ENCODE assay signal across 8 mouse cellular contexts in genomic region chrX:102066134-102066533, GRCm38 (mm10). TPM values are rescaled to one million over a fixed set of nuclear protein-coding genes. Genes with fewer than 3 reads are reported as not detected.
DNase-seq lines count a peak whose midpoint lies in the region; ATAC-seq and TF ChIP-seq lines count a peak whose summit lies in the region.

No protein-coding gene starts in this region.

- H3K4me3 ChIP-seq in G1E (ENCODE audit: low read depth, low read length), result no peak overlapping the region

- no peaks in the 10 kb centered on the region for H3K9me3 ChIP-seq in G1E (replicated peaks)

- ATAC-seq in G1E (ENCODE audit: extremely low read depth, insufficient number of reproducible peaks, low FRiP score, poor library complexity, severe bottlenecking), result no peak
- no peak; the same call in 1 of the 2 replicates for ATAC-seq in monocyte, adult 5-6 weeks (replicated peaks; ENCODE audit: insufficient number of reproducible peaks, low FRiP score, low TSS enrichment, poor library complexity, severe bottlenecking)

- peaks cover 7% of the 10 kb centered on the region; the same call in 1 of the 2 replicates for H3K27me3 ChIP-seq in G1E (ENCODE audit: insufficient read depth, low read length)

- no peaks in the 10 kb centered on the region for H3K4me1 ChIP-seq in G1E (ENCODE audit: insufficient read depth, low read depth, low read length)

- DNase-seq in G1E (ENCODE audit: low spot score), result no peak
- DNase-seq in adrenal gland, postnatal 36 days, result peak; percentile 66 to 70
- peak; percentile 41 for DNase-seq in fibroblast of lung, adult 2 months (ENCODE audit: low read depth)
- peak; percentile 87 for DNase-seq in heart, postnatal 4 days
- DNase-seq in layer of hippocampus, postnatal 10 days (ENCODE audit: low spot score in 2 of 2), result peak; percentile 78 to 84
- DNase-seq in lung, postnatal 36 days, result peak; percentile 80
- DNase-seq in right cerebral cortex, adult 18-20 months, result peak; percentile 68

- H3K36me3 ChIP-seq in G1E (replicated peaks), result no peaks in the 10 kb centered on the region

- peak; percentile 44; the same call in 1 of the 2 replicates for TF ChIP-seq CTCF in G1E (IDR thresholded peaks at IDR 0.05; ENCODE audit: low read depth, low read length)

RNA-seq across cellular contexts. Expression of gene Rtl5, which starts 5.0 kb away (rescaled TPM):
- not detected in 2 replicates for total RNA-seq in G1E (2014; fragmentation: Nextera tagmentation)
- 0.12 and 0.82 TPM in 2 replicates for total RNA-seq in G1E (2017)
- polyA plus RNA-seq in G1E (2012), result 0.02 TPM in 1 of 2 replicates, not detected in the other
- total RNA-seq in adrenal gland, postnatal 36 days (2021), result 1 to 10 TPM; 7.3 to 9.6 TPM
- 1 to 10 TPM; 3.9 to 4.2 TPM for total RNA-seq in heart, postnatal 4 days (2021)
- total RNA-seq in layer of hippocampus, postnatal 10 days (2021), result 10 to 100 TPM; 13.0 to 14.5 TPM
- total RNA-seq in monocyte, adult 5-6 weeks (2017), result 1.6 to 3.7 TPM (median 2.1 TPM) in 3 replicates

RNA-seq across cellular contexts. Expression of gene Pin4, which starts 53.1 kb away (rescaled TPM):
- 45.8 and 49.2 TPM in 2 replicates for total RNA-seq in G1E (2014; fragmentation: Nextera tagmentation)
- total RNA-seq in G1E (2017), result 88.2 and 126 TPM in 2 replicates
- polyA plus RNA-seq in G1E (2012), result 13.3 and 13.4 TPM in 2 replicates
- total RNA-seq in adrenal gland, postnatal 36 days (2021), result 10 to 100 TPM; 58.7 to 59.6 TPM
- 10 to 100 TPM; 19.8 to 26.9 TPM for total RNA-seq in heart, postnatal 4 days (2021)
- 10 to 100 TPM; 47.8 to 51.1 TPM for total RNA-seq in layer of hippocampus, postnatal 10 days (2021)
- 130 to 161 TPM (median 131 TPM) in 3 replicates for total RNA-seq in monocyte, adult 5-6 weeks (2017)
